Mouse (Mus musculus): Measurements from ENCODE around the gene Fam189a1. TPM values are rescaled to one million over a fixed set of nuclear protein-coding genes. Genes with fewer than 3 reads are reported as not detected.

Fam189a1 gene
- polyA plus RNA-seq, 1 experiment from 2014 or later = 0.26 TPM

GRCm38 (mm10) chr7:64855976-64856375, 300.4 kb downstream of the Fam189a1 start:
- no peak for ATAC-seq (replicated peaks; ENCODE audit: extremely low read depth, insufficient read depth, low FRiP score)
- H3K9me3 ChIP-seq (replicated peaks; ENCODE audit: control insufficient read depth, low read length) = no peaks in the 10 kb centered on the region
- H3K36me3 ChIP-seq (ENCODE audit: control insufficient read depth, insufficient read depth) = no peaks in the 10 kb centered on the region
- H3K27ac ChIP-seq (ENCODE audit: low read length) = no peak overlapping the region
- H3K27me3 ChIP-seq (ENCODE audit: control insufficient read depth, insufficient read depth, low read length) = no peaks in the 10 kb centered on the region
- no peaks in the 10 kb centered on the region for H3K4me1 ChIP-seq (ENCODE audit: control insufficient read depth, insufficient read depth, low read length)
- no peak overlapping the region for H3K9ac ChIP-seq (ENCODE audit: low read length)
- no peak overlapping the region for H3K4me3 ChIP-seq (ENCODE audit: low read length)
- 70% methylated on average over 15 of the region's 15 CpGs for WGBS
- no peak overlapping the region for H3K4me2 ChIP-seq (ENCODE audit: low read depth, low read length)

- Histone ChIP-seq H3K27ac (ENCODE audit: low read length) (no peak overlapping the region), H3K4me2 (ENCODE audit: low read depth, low read length) (no peak overlapping the region), H3K4me3 (ENCODE audit: low read length) (no peak overlapping the region), H3K27me3 (ENCODE audit: control insufficient read depth, insufficient read depth, low read length) (no peaks in the 10 kb centered on the region), H3K9me3 (replicated peaks; ENCODE audit: control insufficient read depth, low read length) (no peaks in the 10 kb centered on the region), H3K4me1 (ENCODE audit: control insufficient read depth, insufficient read depth, low read length) (no peaks in the 10 kb centered on the region), H3K9ac (ENCODE audit: low read length) (no peak overlapping the region), H3K36me3 (ENCODE audit: control insufficient read depth, insufficient read depth) (no peaks in the 10 kb centered on the region)
- ATAC-seq (replicated peaks; ENCODE audit: extremely low read depth, insufficient read depth, low FRiP score) = no peak
- WGBS = 77% methylated on average over 5 of the region's 10 CpGs
Measured at GRCm38 (mm10) chr7:64855389-64855927, 300.9 kb downstream of the Fam189a1 start.

GRCm38 (mm10) chr7:64850791-64851190, 305.6 kb downstream of the Fam189a1 start:
- Histone ChIP-seq H3K9me3 (replicated peaks; ENCODE audit: control insufficient read depth, low read length) (no peaks in the 10 kb centered on the region), H3K4me1 (ENCODE audit: control insufficient read depth, insufficient read depth, low read length) (0 out of 2 replicates have a peak, but pooled peaks cover 4% of the 10 kb centered on the region), H3K27me3 (ENCODE audit: control insufficient read depth, insufficient read depth, low read length) (no peaks in the 10 kb centered on the region), H3K27ac (ENCODE audit: low read length) (no peak overlapping the region), H3K9ac (ENCODE audit: low read length) (no peak overlapping the region), H3K4me2 (ENCODE audit: low read depth, low read length) (no peak overlapping the region), H3K4me3 (ENCODE audit: low read length) (no peak overlapping the region), H3K36me3 (ENCODE audit: control insufficient read depth, insufficient read depth) (no peaks in the 10 kb centered on the region)
- ATAC-seq (replicated peaks; ENCODE audit: extremely low read depth, insufficient read depth, low FRiP score) = no peak
- 18% methylated on average over 3 of the region's 3 CpGs for WGBS

GRCm38 (mm10) chr7:64847366-64847899, 308.9 kb downstream of the Fam189a1 start:
- Histone ChIP-seq H3K27me3 (ENCODE audit: control insufficient read depth, insufficient read depth, low read length) (no peaks in the 10 kb centered on the region), H3K9ac (ENCODE audit: low read length) (no peak overlapping the region), H3K9me3 (replicated peaks; ENCODE audit: control insufficient read depth, low read length) (no peaks in the 10 kb centered on the region), H3K4me1 (ENCODE audit: control insufficient read depth, insufficient read depth, low read length) (0 out of 2 replicates have a peak, but pooled peaks cover 4% of the 10 kb centered on the region), H3K36me3 (ENCODE audit: control insufficient read depth, insufficient read depth) (no peaks in the 10 kb centered on the region), H3K4me2 (ENCODE audit: low read depth, low read length) (no peak overlapping the region), H3K27ac (ENCODE audit: low read length) (no peak overlapping the region), H3K4me3 (ENCODE audit: low read length) (no peak overlapping the region)
- 75% methylated on average over 5 of the region's 5 CpGs for WGBS
- no peak for ATAC-seq (replicated peaks; ENCODE audit: extremely low read depth, insufficient read depth, low FRiP score)

GRCm38 (mm10) chr7:64846061-64846460, 310.3 kb downstream of the Fam189a1 start:
- H3K9me3 ChIP-seq (replicated peaks; ENCODE audit: control insufficient read depth, low read length) = no peaks in the 10 kb centered on the region
- WGBS = 35% methylated on average over 3 of the region's 3 CpGs
- no peaks in the 10 kb centered on the region for H3K27me3 ChIP-seq (ENCODE audit: control insufficient read depth, insufficient read depth, low read length)
- H3K36me3 ChIP-seq (ENCODE audit: control insufficient read depth, insufficient read depth) = no peaks in the 10 kb centered on the region
- ATAC-seq (replicated peaks; ENCODE audit: extremely low read depth, insufficient read depth, low FRiP score) = no peak
- no peak overlapping the region for H3K9ac ChIP-seq (ENCODE audit: low read length)
- H3K4me2 ChIP-seq (ENCODE audit: low read depth, low read length) = no peak overlapping the region
- no peak overlapping the region for H3K27ac ChIP-seq (ENCODE audit: low read length)
- H3K4me1 ChIP-seq (ENCODE audit: control insufficient read depth, insufficient read depth, low read length) = 0 out of 2 replicates have a peak, but pooled peaks cover 4% of the 10 kb centered on the region
- no peak overlapping the region for H3K4me3 ChIP-seq (ENCODE audit: low read length)

GRCm38 (mm10) chr7:64840946-64841659, 315.3 kb downstream of the Fam189a1 start:
- no peak for ATAC-seq (replicated peaks; ENCODE audit: extremely low read depth, insufficient read depth, low FRiP score)
- H3K4me2 ChIP-seq (ENCODE audit: low read depth, low read length) = no peak overlapping the region
- 63% methylated on average over 10 of the region's 10 CpGs for WGBS

GRCm38 (mm10) chr7:64840576-64840895, 315.8 kb downstream of the Fam189a1 start:
- no peak for ATAC-seq (replicated peaks; ENCODE audit: extremely low read depth, insufficient read depth, low FRiP score)
- no peak overlapping the region for H3K9ac ChIP-seq (ENCODE audit: low read length)

More at GRCm38 (mm10) chr7:64840946-64841659, 315.3 kb downstream of the Fam189a1 start:
- H3K27ac ChIP-seq (ENCODE audit: low read length) = no peak overlapping the region
- peaks cover 6% of the 10 kb centered on the region; the same call in 1 of the 2 replicates for H3K4me1 ChIP-seq (ENCODE audit: control insufficient read depth, insufficient read depth, low read length)
- no peak overlapping the region for H3K9ac ChIP-seq (ENCODE audit: low read length)
- no peak overlapping the region for H3K4me3 ChIP-seq (ENCODE audit: low read length)
- no peaks in the 10 kb centered on the region for H3K36me3 ChIP-seq (ENCODE audit: control insufficient read depth, insufficient read depth)
- no peaks in the 10 kb centered on the region for H3K9me3 ChIP-seq (replicated peaks; ENCODE audit: control insufficient read depth, low read length)
- H3K27me3 ChIP-seq (ENCODE audit: control insufficient read depth, insufficient read depth, low read length) = no peaks in the 10 kb centered on the region

GRCm38 (mm10) chr7:64839801-64840575, 316.4 kb downstream of the Fam189a1 start:
- Histone ChIP-seq H3K4me3 (ENCODE audit: low read length) (peak overlapping the region; percentile 36), H3K4me1 (ENCODE audit: control insufficient read depth, insufficient read depth, low read length) (peaks cover 6% of the 10 kb centered on the region; the same call in 1 of the 2 replicates), H3K9me3 (replicated peaks; ENCODE audit: control insufficient read depth, low read length) (no peaks in the 10 kb centered on the region), H3K36me3 (ENCODE audit: control insufficient read depth, insufficient read depth) (no peaks in the 10 kb centered on the region), H3K4me2 (ENCODE audit: low read depth, low read length) (peak overlapping the region; percentile 69), H3K27ac (ENCODE audit: low read length) (no peak overlapping the region), H3K27me3 (ENCODE audit: control insufficient read depth, insufficient read depth, low read length) (no peaks in the 10 kb centered on the region), H3K9ac (ENCODE audit: low read length) (peak overlapping the region; percentile 21; the same call in 1 of the 2 replicates)
- 3% methylated on average over 21 of the region's 21 CpGs for WGBS
- ATAC-seq (replicated peaks; ENCODE audit: extremely low read depth, insufficient read depth, low FRiP score) = peak; percentile 72

More at GRCm38 (mm10) chr7:64840576-64840895, 315.8 kb downstream of the Fam189a1 start:
- H3K4me2 ChIP-seq (ENCODE audit: low read depth, low read length) = peak overlapping the region; percentile 69
- no peaks in the 10 kb centered on the region for H3K36me3 ChIP-seq (ENCODE audit: control insufficient read depth, insufficient read depth)
- peaks cover 6% of the 10 kb centered on the region; the same call in 1 of the 2 replicates for H3K4me1 ChIP-seq (ENCODE audit: control insufficient read depth, insufficient read depth, low read length)
- no peaks in the 10 kb centered on the region for H3K27me3 ChIP-seq (ENCODE audit: control insufficient read depth, insufficient read depth, low read length)
- no peaks in the 10 kb centered on the region for H3K9me3 ChIP-seq (replicated peaks; ENCODE audit: control insufficient read depth, low read length)
- 66% methylated on average over 1 of the region's 1 CpGs for WGBS
- no peak overlapping the region for H3K4me3 ChIP-seq (ENCODE audit: low read length)
- H3K27ac ChIP-seq (ENCODE audit: low read length) = no peak overlapping the region

Measured in heart, embryonic 16.5 days (tissue).